In the genomic region with DNA sequence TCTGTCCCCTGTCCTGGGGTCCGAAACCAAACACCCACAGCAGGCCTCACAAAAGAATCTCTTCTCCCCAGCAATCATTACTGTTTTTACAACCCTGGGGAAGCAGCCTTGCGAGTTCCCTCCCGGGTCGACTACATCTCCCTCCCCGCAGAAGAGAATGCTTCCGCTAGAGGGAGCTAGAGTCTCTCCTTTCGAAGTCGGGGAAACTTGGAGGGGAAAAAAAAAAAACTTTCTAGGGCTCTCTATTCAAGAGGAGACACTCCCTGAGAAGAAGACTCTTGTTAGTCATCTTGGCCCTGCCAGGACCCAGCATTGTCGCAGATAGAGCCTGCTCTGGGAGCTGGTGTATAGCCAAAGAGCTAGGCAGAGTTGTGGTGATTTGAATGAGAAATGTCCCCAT, we compare ENCODE assay signal across 7 mouse cellular contexts. TPM values are rescaled to one million over a fixed set of nuclear protein-coding genes. Genes with fewer than 3 reads are reported as not detected.
DNase-seq lines count a peak whose midpoint lies in the region; ATAC-seq and TF ChIP-seq lines count a peak whose summit lies in the region.

No protein-coding gene starts in this region.

- no peak overlapping the region for H3K9ac ChIP-seq in limb, embryonic 14.5 days (ENCODE audit: low read depth, low read length, severe bottlenecking)

- H3K36me3 ChIP-seq in limb, embryonic 14.5 days (ENCODE audit: control insufficient read depth, insufficient read depth, low read length) = no peaks in the 10 kb centered on the region
- no peaks in the 10 kb centered on the region for H3K36me3 ChIP-seq in spleen, adult 2 months (ENCODE audit: control insufficient read depth, insufficient read depth, low read length)

- H3K4me2 ChIP-seq in limb, embryonic 14.5 days (replicated peaks; ENCODE audit: low read depth, low read length, severe bottlenecking) = no peak overlapping the region

- 2% methylated on average over 9 of the region's 9 CpGs for WGBS in limb, embryonic 14.5 days
- 1% methylated on average over 9 of the region's 9 CpGs for WGBS in spleen, adult 2 months

- DNase-seq in kidney, adult 8-10 months = peak; percentile 34 to 39
- no peak for DNase-seq in kidney, adult 18-20 months
- DNase-seq in CD4-positive, CD25-positive, alpha-beta regulatory T cell, adult 2 months (ENCODE audit: low read depth, low spot score) = peak; percentile 85
- DNase-seq in MEL-GATA-1-ER (ENCODE audit: extremely low read depth, low read depth) = peak; percentile 66
- DNase-seq in embryo, embryonic 11.5 days (ENCODE audit: low read depth, low spot score) = peak; percentile 56
- DNase-seq in limb, embryonic 14.5 days (ENCODE audit: low spot score) = peak; percentile 81
- peak; percentile 16 to 39 for DNase-seq in spleen, adult 2 months (ENCODE audit: low read depth in 1 of 2, low spot score in 2 of 2)

- H3K4me1 ChIP-seq in limb, embryonic 14.5 days (ENCODE audit: control insufficient read depth, insufficient read depth, low read length) = no peaks in the 10 kb centered on the region
- no peaks in the 10 kb centered on the region for H3K4me1 ChIP-seq in spleen, adult 2 months (ENCODE audit: control insufficient read depth, insufficient read depth, insufficient read length)

- no peaks in the 10 kb centered on the region for H3K9me3 ChIP-seq in limb, embryonic 14.5 days (ENCODE audit: control insufficient read depth, low read length)

- H3K4me3 ChIP-seq in limb, embryonic 14.5 days (replicated peaks; ENCODE audit: low read length) = no peak overlapping the region
- no peak overlapping the region for H3K4me3 ChIP-seq in spleen, adult 2 months (ENCODE audit: extremely low read depth, insufficient read depth, insufficient read length)

- ATAC-seq in limb, embryonic 14.5 days (ENCODE audit: low FRiP score, low read depth) = no peak

- H3K27me3 ChIP-seq in limb, embryonic 14.5 days (ENCODE audit: control insufficient read depth, insufficient read depth, low read length) = peaks cover 88% of the 10 kb centered on the region
- H3K27me3 ChIP-seq in spleen, adult 2 months (ENCODE audit: control insufficient read depth, insufficient read depth, low read length) = peaks cover 2% of the 10 kb centered on the region; the same call in 1 of the 2 replicates

- TF ChIP-seq POLR2A in limb, embryonic 14.5 days (IDR thresholded peaks at IDR 0.05; ENCODE audit: borderline replicate concordance, extremely low read depth, insufficient read depth, insufficient read length) = no peak
- TF ChIP-seq POLR2A in spleen, adult 2 months (IDR thresholded peaks at IDR 0.05; ENCODE audit: low read depth, low read length) = no peak

- no peak overlapping the region for H3K27ac ChIP-seq in limb, embryonic 14.5 days (replicated peaks; ENCODE audit: low read depth, low read length)
- H3K27ac ChIP-seq in spleen, adult 2 months (ENCODE audit: insufficient read depth, low read length) = no peak overlapping the region

- peak; percentile 45; the same call in 1 of the 2 replicates for TF ChIP-seq CTCF in spleen, adult 2 months (IDR thresholded peaks at IDR 0.05; ENCODE audit: extremely low read depth, insufficient read depth, insufficient read length, insufficient replicate concordance)

RNA-seq across cellular contexts. Expression of a gene that starts 16.2 kb away (rescaled TPM):
- polyA plus RNA-seq in limb, embryonic 14.5 days (2012; rRNA removed) = not detected in 2 replicates
- polyA plus RNA-seq in limb, embryonic 14.5 days (2014; fragmentation: Nextera tagmentation; extraction: Ambion mirVana) = not detected in 2 replicates
- polyA plus RNA-seq in spleen, adult 2 months (2012; rRNA removed) = 0.49 and 3.4 TPM in 2 replicates

RNA-seq across cellular contexts. Expression of a gene that starts 17.2 kb away (rescaled TPM):
- polyA plus RNA-seq in limb, embryonic 14.5 days (2012; rRNA removed) = 0.70 and 1.1 TPM in 2 replicates
- 0.80 and 1.4 TPM in 2 replicates for polyA plus RNA-seq in limb, embryonic 14.5 days (2014; fragmentation: Nextera tagmentation; extraction: Ambion mirVana)
- polyA plus RNA-seq in spleen, adult 2 months (2012; rRNA removed) = not detected in 2 replicates

RNA-seq across cellular contexts. Expression of a gene that starts 37.8 kb away (rescaled TPM):
- not detected in 2 replicates for polyA plus RNA-seq in limb, embryonic 14.5 days (2012; rRNA removed)
- polyA plus RNA-seq in limb, embryonic 14.5 days (2014; fragmentation: Nextera tagmentation; extraction: Ambion mirVana) = not detected in 2 replicates
- polyA plus RNA-seq in spleen, adult 2 months (2012; rRNA removed) = not detected in 2 replicates

RNA-seq across cellular contexts. Expression of a gene that starts 49.0 kb away (rescaled TPM):
- 0.05 TPM in 2 replicates for polyA plus RNA-seq in limb, embryonic 14.5 days (2012; rRNA removed)
- polyA plus RNA-seq in limb, embryonic 14.5 days (2014; fragmentation: Nextera tagmentation; extraction: Ambion mirVana) = not detected in 2 replicates
- polyA plus RNA-seq in spleen, adult 2 months (2012; rRNA removed) = 0.14 TPM in 1 of 2 replicates, not detected in the other
